Mouse (Mus musculus) A20 (cell line): ENCODE results near the gene Aup1.

Source experiments
- DNase-seq: peaks from one replicate; pipeline ENCODE4 v3.0.0-alpha.2; 2011; ENCODE audit warnings: low read depth, low spot score

The Aup1 gene

GRCm38 (mm10) chr6:83054074-83054851 is at the start of gene Aup1:
Gene Aup1 (plus strand): TSS chr6:83054521.
- peak; percentile 93 for DNase-seq

GRCm38 (mm10) chr6:83004872-83005271 is 49.4 kb upstream of the Aup1 start:
- no peak for DNase-seq

GRCm38 (mm10) chr6:83005444-83006011 is 48.8 kb upstream of the Aup1 start:
- no peak for DNase-seq

GRCm38 (mm10) chr6:83006114-83006513 is 48.2 kb upstream of the Aup1 start:
- no peak for DNase-seq

- peak; percentile 51 for DNase-seq
These were observed 45.7 kb upstream of the Aup1 start for GRCm38 (mm10) chr6:83008659-83009058.

- DNase-seq: no peak
These were observed 44.3 kb upstream of the Aup1 start for GRCm38 (mm10) chr6:83010010-83010409.

GRCm38 (mm10) chr6:83011255-83011654 is 43.1 kb upstream of the Aup1 start:
- no peak for DNase-seq

GRCm38 (mm10) chr6:83011756-83012155 is 42.6 kb upstream of the Aup1 start:
- no peak for DNase-seq

GRCm38 (mm10) chr6:83013444-83013843 is 40.9 kb upstream of the Aup1 start:
- DNase-seq: no peak

- DNase-seq: no peak
These were observed 39.5 kb upstream of the Aup1 start for GRCm38 (mm10) chr6:83014482-83015466.

GRCm38 (mm10) chr6:83015749-83016148 is 38.6 kb upstream of the Aup1 start:
- DNase-seq: no peak

- DNase-seq: no peak
These were observed 37.1 kb upstream of the Aup1 start for GRCm38 (mm10) chr6:83017190-83017589.

- no peak for DNase-seq
These were observed 35.3 kb upstream of the Aup1 start for GRCm38 (mm10) chr6:83019044-83019443.

GRCm38 (mm10) chr6:83020121-83020520 is 34.2 kb upstream of the Aup1 start:
- DNase-seq: no peak

- no peak for DNase-seq
These were observed 33.3 kb upstream of the Aup1 start for GRCm38 (mm10) chr6:83020836-83021593.

GRCm38 (mm10) chr6:83023008-83023407 is 31.3 kb upstream of the Aup1 start:
- DNase-seq: no peak

- DNase-seq: no peak
These were observed 30.5 kb upstream of the Aup1 start for GRCm38 (mm10) chr6:83023786-83024185.

GRCm38 (mm10) chr6:83024421-83024820 is 29.9 kb upstream of the Aup1 start:
- DNase-seq: no peak

GRCm38 (mm10) chr6:83025221-83025620 is 29.1 kb upstream of the Aup1 start:
- no peak for DNase-seq

GRCm38 (mm10) chr6:83027293-83027692 is 27.0 kb upstream of the Aup1 start:
- DNase-seq: no peak

GRCm38 (mm10) chr6:83027706-83028105 is 26.6 kb upstream of the Aup1 start:
- no peak for DNase-seq
